Mouse (Mus musculus) lung, adult 2 months (tissue): ENCODE results near the gene Atoh8.

Experiments used
- CTCF ChIP-seq: fragments of 200-500 bp; IDR thresholded peaks from 2 replicates; pipeline ENCODE4 v1.5.1; 2011; ENCODE audit warnings: mild to moderate bottlenecking, low read length, control low read depth; ENCODE audit not compliant: insufficient read depth
- POLR2A ChIP-seq: fragments of 200-500 bp; IDR thresholded peaks from 2 replicates; pipeline ENCODE4 v1.6.1; 2011; ENCODE audit warnings: low read depth, mild to moderate bottlenecking, control low read depth, low read length, borderline replicate concordance; ENCODE audit errors: extremely low read depth

DNA sequence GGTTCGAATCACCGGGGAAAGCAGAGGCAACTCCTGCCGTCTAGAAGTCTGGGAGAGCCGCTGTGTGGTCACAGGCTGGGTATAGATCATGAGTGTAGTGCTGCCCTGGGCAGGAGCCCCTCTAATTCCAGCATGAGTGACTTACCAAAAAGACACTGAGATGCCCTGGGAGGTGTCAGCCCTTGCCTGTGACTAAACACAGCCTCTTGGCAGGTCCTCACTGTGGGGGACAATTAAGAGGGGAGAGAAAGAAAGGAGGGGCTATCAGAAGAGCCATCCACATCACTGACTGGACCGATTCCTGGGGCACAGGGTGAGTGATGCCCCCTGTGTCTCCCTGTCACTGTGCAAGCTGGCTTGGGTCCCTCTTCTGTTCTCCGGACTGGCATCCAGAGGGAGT is 48.6 kb downstream of the Atoh8 start:
- TF ChIP-seq CTCF (no peak), POLR2A (no peak)
